Mouse (Mus musculus): ENCODE results near the gene Zbtb8b. TPM values are rescaled to one million over a fixed set of nuclear protein-coding genes. Genes with fewer than 3 reads are reported as not detected.
"Not testable (repeated sequence)": the region's sequence is repeated elsewhere in the genome, so short reads cannot be mapped to it uniquely, and the experiment has no call there.

Gene Zbtb8b
- polyA plus RNA-seq, 1 experiment from 2014 or later = 1.3 TPM

DNA sequence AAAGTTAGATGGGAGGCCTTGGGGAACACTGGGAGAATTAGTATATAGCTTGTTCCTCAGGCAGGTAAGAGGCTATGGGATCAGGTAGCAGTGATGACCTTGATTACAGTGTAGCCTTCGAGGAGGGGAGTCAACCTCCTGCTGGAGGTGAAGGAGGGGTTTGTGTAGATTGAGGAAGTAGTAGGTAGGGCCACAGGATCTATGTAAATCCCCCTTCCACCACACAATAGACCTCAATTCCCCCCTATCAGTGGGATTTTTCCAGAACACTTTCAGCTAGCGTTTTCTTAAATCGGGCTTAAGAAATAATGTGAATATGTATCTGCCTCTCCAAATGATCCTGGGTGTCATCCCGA is 20.2 kb upstream of the Zbtb8b start:
- Histone ChIP-seq H3K27me3 (ENCODE audit: control insufficient read depth, insufficient read depth, low read depth, low read length) (no peaks in the 10 kb centered on the region), H3K4me3 (ENCODE audit: low read depth, low read length) (peak overlapping the region; percentile 94), H3K27ac (ENCODE audit: low read length) (peak overlapping the region; percentile 88), H3K9ac (ENCODE audit: low read depth, low read length) (peak overlapping the region; percentile 72), H3K4me1 (ENCODE audit: control insufficient read depth, low read depth, low read length) (peaks cover 33% of the 10 kb centered on the region), H3K36me3 (ENCODE audit: control insufficient read depth, insufficient read depth) (peaks cover 12% of the 10 kb centered on the region), H3K9me3 (replicated peaks; ENCODE audit: control insufficient read depth, low read length) (no peaks in the 10 kb centered on the region), H3K4me2 (ENCODE audit: low read depth, low read length) (peak overlapping the region; percentile 77)
- 0% methylated on average over 4 of the region's 4 CpGs for WGBS (ENCODE audit: insufficient replicate concordance)
- no peak for ATAC-seq (ENCODE audit: low read depth)

DNA sequence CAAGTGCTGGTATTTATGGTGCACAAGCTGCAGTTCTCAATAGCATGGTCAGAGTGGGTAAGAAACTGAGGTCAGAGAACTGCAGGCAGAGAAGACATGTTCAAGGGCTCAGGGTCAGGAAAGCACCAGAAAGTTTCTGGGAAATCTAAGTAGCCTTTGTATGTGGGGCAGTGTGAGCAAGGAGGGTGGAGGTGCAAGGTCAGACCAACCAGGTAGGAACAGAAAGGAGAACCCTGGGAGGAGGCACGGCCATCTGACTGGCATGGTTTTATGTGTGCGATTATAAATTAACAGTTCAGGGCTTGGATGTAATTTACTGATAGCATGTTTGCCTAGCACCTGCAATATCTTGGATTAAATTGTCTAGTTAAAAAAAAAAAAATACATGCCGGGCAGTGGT is 19.1 kb upstream of the Zbtb8b start:
- no peak for ATAC-seq (ENCODE audit: low read depth)
- no peaks in the 10 kb centered on the region for H3K27me3 ChIP-seq (ENCODE audit: control insufficient read depth, insufficient read depth, low read depth, low read length)
- H3K4me1 ChIP-seq (ENCODE audit: control insufficient read depth, low read depth, low read length) = peaks cover 24% of the 10 kb centered on the region
- 81% methylated on average over 3 of the region's 3 CpGs for WGBS (ENCODE audit: insufficient replicate concordance)
- no peak overlapping the region for H3K4me2 ChIP-seq (ENCODE audit: low read depth, low read length)
- H3K27ac ChIP-seq (ENCODE audit: low read length) = no peak overlapping the region
- H3K36me3 ChIP-seq (ENCODE audit: control insufficient read depth, insufficient read depth) = peaks cover under 1% of the 10 kb centered on the region; the same call in 1 of the 2 replicates
- no peaks in the 10 kb centered on the region for H3K9me3 ChIP-seq (replicated peaks; ENCODE audit: control insufficient read depth, low read length)
- H3K9ac ChIP-seq (ENCODE audit: low read depth, low read length) = no peak overlapping the region
- no peak overlapping the region for H3K4me3 ChIP-seq (ENCODE audit: low read depth, low read length)

DNA sequence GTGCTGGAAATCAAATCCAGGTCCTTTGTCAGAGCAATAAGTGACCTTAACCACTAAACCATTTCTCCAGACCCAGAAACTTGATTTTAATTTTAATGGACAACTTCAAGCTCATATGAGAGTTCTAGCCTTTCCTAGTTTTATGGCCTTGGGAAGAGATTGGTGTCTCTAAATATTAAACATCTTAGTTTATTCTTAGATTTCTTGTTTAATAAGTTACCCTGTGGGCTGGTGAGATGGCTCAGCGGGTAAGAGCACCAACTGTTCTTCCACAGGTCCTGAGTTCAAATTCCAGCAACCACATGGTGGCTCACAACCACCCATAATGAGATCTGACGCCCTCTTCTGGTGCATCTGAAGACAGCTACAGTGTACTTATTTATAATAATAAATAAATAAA is 16.7 kb upstream of the Zbtb8b start:
- not testable (repeated sequence) for H3K4me3 ChIP-seq (ENCODE audit: low read depth, low read length); H3K4me2 ChIP-seq (ENCODE audit: low read depth, low read length); ATAC-seq (ENCODE audit: low read depth); H3K27me3 ChIP-seq (ENCODE audit: control insufficient read depth, insufficient read depth, low read depth, low read length); H3K9ac ChIP-seq (ENCODE audit: low read depth, low read length); H3K27ac ChIP-seq (ENCODE audit: low read length); H3K36me3 ChIP-seq (ENCODE audit: control insufficient read depth, insufficient read depth); H3K4me1 ChIP-seq (ENCODE audit: control insufficient read depth, low read depth, low read length); H3K9me3 ChIP-seq (replicated peaks; ENCODE audit: control insufficient read depth, low read length)
- WGBS (ENCODE audit: insufficient replicate concordance) = 70% methylated on average over 2 of the region's 2 CpGs

DNA sequence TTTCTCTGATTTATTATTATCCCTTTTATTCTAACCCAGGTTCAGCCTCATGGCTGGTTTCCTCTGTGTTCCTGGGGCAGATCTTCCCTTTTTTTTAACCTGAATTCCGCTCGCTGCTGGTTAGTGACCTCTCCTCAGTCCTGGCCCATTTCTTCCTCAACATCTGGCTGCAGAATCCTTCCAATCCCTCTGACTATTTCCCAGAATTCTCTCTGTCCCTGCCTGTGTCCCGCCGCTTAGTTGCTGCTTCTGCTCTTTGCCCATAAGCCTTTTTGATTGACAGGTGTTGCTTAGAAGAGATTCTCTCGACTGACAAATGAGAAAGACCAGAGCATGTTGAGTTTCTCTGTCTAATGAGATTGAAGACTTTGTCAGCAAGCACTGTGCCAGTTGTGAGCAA is 15.5 kb upstream of the Zbtb8b start:
- H3K4me1 ChIP-seq (ENCODE audit: control insufficient read depth, low read depth, low read length) = peaks cover 5% of the 10 kb centered on the region
- no peak overlapping the region for H3K4me2 ChIP-seq (ENCODE audit: low read depth, low read length)
- ATAC-seq (ENCODE audit: low read depth) = no peak
- no peaks in the 10 kb centered on the region for H3K9me3 ChIP-seq (replicated peaks; ENCODE audit: control insufficient read depth, low read length)
- no peak overlapping the region for H3K9ac ChIP-seq (ENCODE audit: low read depth, low read length)
- no peak overlapping the region for H3K27ac ChIP-seq (ENCODE audit: low read length)
- no peaks in the 10 kb centered on the region for H3K27me3 ChIP-seq (ENCODE audit: control insufficient read depth, insufficient read depth, low read depth, low read length)
- no peak overlapping the region for H3K4me3 ChIP-seq (ENCODE audit: low read depth, low read length)
- WGBS (ENCODE audit: insufficient replicate concordance) = 46% methylated on average over 5 of the region's 5 CpGs
- H3K36me3 ChIP-seq (ENCODE audit: control insufficient read depth, insufficient read depth) = no peaks in the 10 kb centered on the region

DNA sequence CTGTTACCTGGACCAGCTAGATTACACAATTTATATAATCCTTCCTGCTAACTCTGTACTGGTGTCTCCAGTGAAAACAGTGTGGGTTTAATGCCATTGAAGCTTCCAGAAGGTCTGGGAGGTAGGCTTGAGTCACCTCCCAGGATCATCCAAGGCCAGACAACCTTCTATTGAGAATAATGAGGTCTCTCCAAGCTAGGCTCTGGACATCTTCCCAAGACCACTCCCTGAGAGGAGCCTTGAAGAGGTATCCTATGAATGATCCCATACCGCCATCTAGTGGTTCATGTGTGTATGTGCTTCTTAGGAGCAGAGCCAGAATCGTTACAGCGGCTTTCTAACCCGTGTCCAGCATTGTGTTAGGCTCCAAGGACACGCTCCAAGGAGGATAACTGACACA is 14.6 kb upstream of the Zbtb8b start:
- WGBS (ENCODE audit: insufficient replicate concordance) = 2% methylated on average over 5 of the region's 5 CpGs

DNA sequence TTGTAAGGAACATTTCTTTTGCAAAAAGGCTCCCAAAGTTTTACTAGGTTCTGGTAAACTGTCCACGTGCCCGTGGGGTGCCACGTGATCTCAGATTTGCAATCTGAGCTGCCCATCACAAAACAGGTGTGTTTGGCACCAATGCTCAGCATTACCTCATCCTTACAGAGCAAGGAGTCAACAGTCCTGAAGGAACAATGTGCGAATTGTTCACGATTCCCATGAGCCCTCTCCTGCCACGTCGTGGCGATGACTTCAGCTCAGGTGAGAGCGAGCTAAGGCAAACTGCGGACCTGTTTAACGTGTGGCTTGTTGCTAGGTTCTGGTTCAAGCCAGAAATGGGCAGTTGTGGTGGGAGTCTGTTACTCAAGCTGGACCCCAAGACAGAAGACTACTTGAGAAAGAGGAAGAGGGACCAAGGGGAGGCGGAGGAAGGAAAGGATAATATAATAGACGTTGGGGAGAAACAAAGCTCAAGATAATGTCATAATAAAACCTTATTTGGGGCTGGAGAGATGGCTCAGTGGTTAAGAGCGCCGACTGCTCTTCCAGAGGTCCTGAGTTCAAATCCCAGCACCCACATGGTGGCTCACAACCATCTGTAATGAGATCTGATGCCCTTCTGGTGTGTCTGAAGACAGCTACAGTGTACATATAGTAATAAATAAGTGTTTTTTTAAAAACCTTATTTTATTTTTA is 11.0 kb upstream of the Zbtb8b start:
- Histone ChIP-seq H3K9me3 (replicated peaks; ENCODE audit: control insufficient read depth, low read length) (no peaks in the 10 kb centered on the region), H3K4me1 (ENCODE audit: control insufficient read depth, low read depth, low read length) (no peaks in the 10 kb centered on the region; the same call in none of the 2 replicates), H3K9ac (ENCODE audit: low read depth, low read length) (no peak overlapping the region), H3K36me3 (ENCODE audit: control insufficient read depth, insufficient read depth) (no peaks in the 10 kb centered on the region), H3K4me2 (ENCODE audit: low read depth, low read length) (no peak overlapping the region), H3K4me3 (ENCODE audit: low read depth, low read length) (no peak overlapping the region), H3K27me3 (ENCODE audit: control insufficient read depth, insufficient read depth, low read depth, low read length) (no peaks in the 10 kb centered on the region), H3K27ac (ENCODE audit: low read length) (no peak overlapping the region)
- ATAC-seq (ENCODE audit: low read depth) = no peak
- WGBS (ENCODE audit: insufficient replicate concordance) = 72% methylated on average over 15 of the region's 15 CpGs

More for the DNA sequence above, 14.6 kb upstream of the Zbtb8b start:
- Histone ChIP-seq H3K9ac (ENCODE audit: low read depth, low read length) (no peak overlapping the region), H3K27ac (ENCODE audit: low read length) (no peak overlapping the region), H3K4me1 (ENCODE audit: control insufficient read depth, low read depth, low read length) (no peaks in the 10 kb centered on the region; the same call in 1 of the 2 replicates), H3K4me2 (ENCODE audit: low read depth, low read length) (no peak overlapping the region), H3K4me3 (ENCODE audit: low read depth, low read length) (no peak overlapping the region), H3K36me3 (ENCODE audit: control insufficient read depth, insufficient read depth) (no peaks in the 10 kb centered on the region), H3K27me3 (ENCODE audit: control insufficient read depth, insufficient read depth, low read depth, low read length) (no peaks in the 10 kb centered on the region), H3K9me3 (replicated peaks; ENCODE audit: control insufficient read depth, low read length) (no peaks in the 10 kb centered on the region)
- peak; percentile 69 for ATAC-seq (ENCODE audit: low read depth)

DNA sequence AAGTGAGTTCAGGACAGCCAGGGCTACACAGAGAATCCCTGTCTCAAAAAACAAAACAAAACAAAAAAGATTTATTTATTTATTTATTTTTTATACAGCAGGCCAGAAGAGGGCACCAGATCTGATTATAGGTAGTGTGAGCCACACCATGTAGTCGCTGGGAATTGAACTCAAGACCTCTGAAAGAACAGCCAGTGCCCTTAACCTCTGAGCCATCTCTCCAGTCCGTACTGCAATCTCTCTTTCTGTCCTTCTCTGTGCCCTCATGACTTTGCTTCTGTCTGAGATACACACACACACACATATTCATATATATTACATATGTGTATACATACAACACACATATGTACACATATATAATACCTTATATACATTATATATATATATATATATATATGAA is 10.2 kb upstream of the Zbtb8b start:
- no peaks in the 10 kb centered on the region; the same call in none of the 2 replicates for H3K4me1 ChIP-seq (ENCODE audit: control insufficient read depth, low read depth, low read length)
- no peak overlapping the region for H3K4me3 ChIP-seq (ENCODE audit: low read depth, low read length)
- H3K9ac ChIP-seq (ENCODE audit: low read depth, low read length) = no peak overlapping the region
- no peak for ATAC-seq (ENCODE audit: low read depth)
- H3K27ac ChIP-seq (ENCODE audit: low read length) = no peak overlapping the region
- H3K9me3 ChIP-seq (replicated peaks; ENCODE audit: control insufficient read depth, low read length) = no peaks in the 10 kb centered on the region
- H3K36me3 ChIP-seq (ENCODE audit: control insufficient read depth, insufficient read depth) = no peaks in the 10 kb centered on the region
- WGBS (ENCODE audit: insufficient replicate concordance) = 60% methylated on average over 2 of the region's 2 CpGs
- H3K27me3 ChIP-seq (ENCODE audit: control insufficient read depth, insufficient read depth, low read depth, low read length) = no peaks in the 10 kb centered on the region
- no peak overlapping the region for H3K4me2 ChIP-seq (ENCODE audit: low read depth, low read length)

DNA sequence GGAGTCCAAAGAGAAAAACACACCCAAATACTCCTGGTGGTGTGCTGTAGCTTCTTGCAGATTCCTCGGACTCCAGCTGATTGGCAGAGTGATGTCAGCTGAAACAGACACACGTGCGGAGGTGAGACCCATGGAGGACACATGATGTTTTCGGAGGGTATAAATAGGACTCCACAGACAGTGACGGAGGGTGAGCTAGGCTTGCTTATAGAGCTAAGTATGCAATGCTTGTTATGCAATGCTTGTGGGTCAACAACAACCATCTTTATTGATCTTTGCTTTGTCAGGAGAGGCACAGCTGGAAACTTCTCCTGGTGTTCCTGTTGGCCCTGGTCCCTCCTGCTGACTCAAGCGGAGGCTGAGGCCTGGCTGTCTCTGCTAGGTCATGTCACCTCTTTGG is 8.1 kb upstream of the Zbtb8b start:
- peak; percentile 35; the same call in 1 of the 2 replicates for ATAC-seq (ENCODE audit: low read depth)
- H3K4me1 ChIP-seq (ENCODE audit: control insufficient read depth, low read depth, low read length) = no peaks in the 10 kb centered on the region; the same call in 1 of the 2 replicates
- WGBS (ENCODE audit: insufficient replicate concordance) = 71% methylated on average over 6 of the region's 6 CpGs
- H3K4me2 ChIP-seq (ENCODE audit: low read depth, low read length) = no peak overlapping the region
- H3K9ac ChIP-seq (ENCODE audit: low read depth, low read length) = no peak overlapping the region
- H3K4me3 ChIP-seq (ENCODE audit: low read depth, low read length) = no peak overlapping the region
- no peaks in the 10 kb centered on the region for H3K27me3 ChIP-seq (ENCODE audit: control insufficient read depth, insufficient read depth, low read depth, low read length)
- H3K36me3 ChIP-seq (ENCODE audit: control insufficient read depth, insufficient read depth) = no peaks in the 10 kb centered on the region
- H3K27ac ChIP-seq (ENCODE audit: low read length) = no peak overlapping the region
- no peaks in the 10 kb centered on the region for H3K9me3 ChIP-seq (replicated peaks; ENCODE audit: control insufficient read depth, low read length)

DNA sequence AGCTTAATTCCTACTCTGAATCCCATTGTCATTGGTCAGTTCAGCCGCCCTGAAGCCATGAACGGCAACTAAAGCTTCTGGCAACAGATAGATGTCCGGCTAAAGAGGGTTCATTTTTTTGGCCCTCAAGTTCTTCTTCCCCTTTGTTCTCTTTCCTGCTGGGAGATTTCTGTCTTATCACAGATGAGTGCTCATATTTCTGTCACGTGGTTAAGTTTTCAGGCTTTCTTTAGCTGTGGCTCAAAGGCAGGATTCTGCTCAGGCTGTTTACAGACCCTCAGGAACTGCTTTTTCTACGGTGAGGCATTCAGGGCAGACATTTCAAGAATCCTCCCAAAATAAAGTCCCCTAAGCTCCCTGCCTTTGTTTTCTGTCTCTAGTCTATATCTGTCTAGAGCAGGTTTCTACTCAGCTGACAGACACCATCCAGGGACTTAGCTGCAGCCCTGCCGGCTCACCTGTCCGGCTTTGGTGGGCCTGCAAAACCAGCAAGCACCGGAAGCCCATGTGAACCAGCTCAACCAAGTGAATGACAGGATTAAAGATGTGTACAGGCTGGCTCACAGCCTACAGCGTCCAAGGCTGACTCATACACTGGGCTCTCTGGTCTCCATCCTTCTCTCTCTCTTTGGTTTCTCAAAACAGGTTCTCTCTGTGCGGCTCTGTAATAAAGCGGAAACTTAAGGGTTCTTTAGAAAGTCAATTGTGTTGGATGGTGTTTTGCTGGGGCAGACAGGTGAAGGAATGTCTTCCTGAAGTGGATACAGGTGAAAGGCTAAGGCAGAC is 7.3 kb upstream of the Zbtb8b start:
- Histone ChIP-seq H3K9me3 (replicated peaks; ENCODE audit: control insufficient read depth, low read length) (no peaks in the 10 kb centered on the region), H3K4me3 (ENCODE audit: low read depth, low read length) (no peak overlapping the region), H3K27me3 (ENCODE audit: control insufficient read depth, insufficient read depth, low read depth, low read length) (peaks cover 3% of the 10 kb centered on the region; the same call in 1 of the 2 replicates), H3K9ac (ENCODE audit: low read depth, low read length) (no peak overlapping the region), H3K4me2 (ENCODE audit: low read depth, low read length) (no peak overlapping the region), H3K36me3 (ENCODE audit: control insufficient read depth, insufficient read depth) (no peaks in the 10 kb centered on the region), H3K27ac (ENCODE audit: low read length) (no peak overlapping the region), H3K4me1 (ENCODE audit: control insufficient read depth, low read depth, low read length) (no peaks in the 10 kb centered on the region; the same call in 1 of the 2 replicates)
- ATAC-seq (ENCODE audit: low read depth) = no peak
- WGBS (ENCODE audit: insufficient replicate concordance) = 64% methylated on average over 11 of the region's 11 CpGs
